Mouse (Mus musculus): ENCODE data around the gene Gps2. TPM values are rescaled to one million over a fixed set of nuclear protein-coding genes. Genes with fewer than 3 reads are reported as not detected.
"Not testable (repeated sequence)": the region's sequence is repeated elsewhere in the genome, so short reads cannot be mapped to it uniquely, and the experiment has no call there.

Gene Gps2
- polyA plus RNA-seq, 1 experiment from 2014 or later = 85.5 TPM

- not testable (repeated sequence) for H3K4me1 ChIP-seq; H3K27me3 ChIP-seq; H3K4me3 ChIP-seq; H3K9me3 ChIP-seq; H3K36me3 ChIP-seq; H3K27ac ChIP-seq; ATAC-seq (ENCODE audit: insufficient number of reproducible peaks, insufficient read depth, low FRiP score, low TSS enrichment, low read depth); H3K4me2 ChIP-seq; H3K9ac ChIP-seq
- WGBS = 73% methylated on average over 4 of the region's 4 CpGs
Observed at GRCm38 (mm10) chr11:69955618-69956017, 41.9 kb downstream of the Gps2 start.

DNA sequence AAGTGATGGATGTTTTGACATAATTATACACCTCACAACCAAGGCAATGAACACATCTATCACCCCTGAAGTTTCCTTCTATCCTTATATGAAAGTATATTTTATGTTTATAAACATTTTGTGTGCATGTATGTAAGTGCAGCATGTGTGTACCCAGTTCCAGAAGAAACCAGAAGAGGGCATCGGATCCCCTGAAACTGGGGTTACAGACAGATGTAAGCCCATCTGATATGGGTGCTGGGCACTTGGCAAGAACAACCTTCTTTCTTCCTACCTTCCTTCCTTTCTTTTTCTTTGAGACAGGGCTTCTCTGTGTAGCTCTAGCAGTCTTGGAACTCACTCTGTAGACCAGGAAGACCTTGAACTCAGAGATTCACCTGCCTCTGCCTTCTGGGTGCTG lies 42.5 kb downstream of the Gps2 start:
- Histone ChIP-seq H3K4me1 (no peaks in the 10 kb centered on the region), H3K27me3 (peaks cover 6% of the 10 kb centered on the region; the same call in 1 of the 2 replicates), H3K4me2 (no peak overlapping the region), H3K36me3 (no peaks in the 10 kb centered on the region), H3K4me3 (no peak overlapping the region), H3K9ac (no peak overlapping the region), H3K9me3 (no peaks in the 10 kb centered on the region), H3K27ac (no peak overlapping the region)
- ATAC-seq (ENCODE audit: insufficient number of reproducible peaks, insufficient read depth, low FRiP score, low TSS enrichment, low read depth) = no peak
- 83% methylated on average over 1 of the region's 1 CpGs for WGBS

DNA sequence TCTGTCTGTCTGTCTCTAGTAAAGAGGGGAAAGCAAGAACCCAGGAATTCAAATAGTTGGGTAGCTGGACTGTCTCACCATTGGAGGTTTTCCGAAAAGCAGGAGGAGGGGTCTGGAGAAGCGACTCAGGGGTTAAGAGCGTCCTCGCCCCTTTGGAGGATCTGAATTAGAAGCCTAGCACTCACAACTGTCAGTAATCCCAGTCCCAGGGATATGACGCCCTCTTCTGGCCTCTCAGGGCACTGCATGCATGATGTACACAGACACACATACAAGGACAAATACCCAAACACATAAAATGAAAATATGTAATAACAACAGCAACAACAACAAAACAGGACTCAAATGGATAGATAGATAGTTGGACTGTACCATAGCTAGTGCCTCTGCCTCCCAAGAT lies 46.9 kb downstream of the Gps2 start:
- peaks cover 49% of the 10 kb centered on the region for H3K27me3 ChIP-seq

GRCm38 (mm10) chr11:69961841-69962240 lies 48.2 kb downstream of the Gps2 start:
- 41% methylated on average over 5 of the region's 5 CpGs for WGBS
- H3K36me3 ChIP-seq = no peaks in the 10 kb centered on the region
- H3K4me1 ChIP-seq = peaks cover 16% of the 10 kb centered on the region
- H3K9me3 ChIP-seq = no peaks in the 10 kb centered on the region
- H3K27ac ChIP-seq = no peak overlapping the region
- H3K27me3 ChIP-seq = peaks cover 62% of the 10 kb centered on the region
- no peak overlapping the region for H3K4me3 ChIP-seq
- no peak for ATAC-seq (ENCODE audit: insufficient number of reproducible peaks, insufficient read depth, low FRiP score, low TSS enrichment, low read depth)
- no peak overlapping the region for H3K4me2 ChIP-seq
- no peak overlapping the region for H3K9ac ChIP-seq

More for the DNA sequence above, 46.9 kb downstream of the Gps2 start:
- Histone ChIP-seq H3K4me1 (peaks cover 5% of the 10 kb centered on the region; the same call in 1 of the 2 replicates), H3K27ac (no peak overlapping the region), H3K36me3 (no peaks in the 10 kb centered on the region), H3K9ac (no peak overlapping the region), H3K9me3 (no peaks in the 10 kb centered on the region), H3K4me3 (no peak overlapping the region), H3K4me2 (no peak overlapping the region)
- WGBS = 25% methylated on average over 5 of the region's 5 CpGs
- no peak for ATAC-seq (ENCODE audit: insufficient number of reproducible peaks, insufficient read depth, low FRiP score, low TSS enrichment, low read depth)

- H3K27me3 ChIP-seq = peaks cover 77% of the 10 kb centered on the region
- 0 out of 2 replicates have a peak within 1 kb of the TSS, but pooled peaks have one; percentile 67 for H3K9ac ChIP-seq
- WGBS = 6% methylated on average over 24 of the region's 24 CpGs
- peaks cover 18% of the 10 kb centered on the region for H3K4me1 ChIP-seq
- H3K4me3 ChIP-seq = peak within 1 kb of the TSS; percentile 42
- no peaks in the 10 kb centered on the region for H3K9me3 ChIP-seq
- H3K36me3 ChIP-seq = peaks cover 20% of the 10 kb centered on the region
- H3K4me2 ChIP-seq = peak within 1 kb of the TSS; percentile 59
- peak within 1 kb of the TSS; percentile 51; the same call in 1 of the 2 replicates for H3K27ac ChIP-seq
- 0 out of 2 replicates have a peak, but pooled peaks have one; percentile 16 for ATAC-seq (ENCODE audit: insufficient number of reproducible peaks, insufficient read depth, low FRiP score, low TSS enrichment, low read depth)
Observed at GRCm38 (mm10) chr11:69964650-69965270, 51.1 kb downstream of the Gps2 start, which contains the start of gene Cldn7. Gene Cldn7 (plus strand): TSS chr11:69964779.

DNA sequence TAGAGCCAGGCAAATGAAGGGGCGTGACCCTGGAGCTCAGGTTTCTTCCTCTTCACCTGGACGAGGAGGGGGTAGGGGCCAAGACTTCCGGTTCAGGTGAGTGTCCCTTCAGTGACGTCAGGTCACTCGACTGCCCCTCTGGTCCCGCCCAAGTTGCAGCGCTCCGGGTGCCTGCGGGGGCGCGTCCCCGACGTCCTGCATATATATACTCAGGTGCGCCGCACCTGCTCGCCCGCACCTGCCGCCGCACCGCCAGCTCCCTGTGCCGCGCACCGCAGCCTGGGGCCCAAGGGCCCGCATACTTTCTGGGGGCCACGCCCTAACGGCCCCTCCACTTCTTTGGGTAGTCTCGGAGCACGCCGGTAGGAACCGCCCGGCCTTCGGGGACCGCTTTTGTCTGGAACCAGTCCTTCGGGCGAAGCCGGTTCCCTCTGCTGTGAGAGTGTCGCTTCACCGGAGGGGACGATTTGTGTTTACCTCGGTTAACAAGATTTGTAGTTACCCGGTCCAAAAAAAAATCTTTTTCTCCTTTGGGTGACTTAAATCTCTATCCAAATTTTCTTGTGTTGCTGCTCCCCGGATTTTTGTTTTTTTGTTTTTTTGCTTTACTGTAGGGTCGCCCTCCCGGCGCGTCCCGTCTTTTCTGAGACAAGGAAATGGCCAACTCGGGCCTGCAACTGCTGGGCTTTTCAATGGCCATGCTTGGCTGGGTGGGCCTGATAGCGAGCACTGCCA lies 51.8 kb downstream of the Gps2 start:
- H3K27ac ChIP-seq = peak overlapping the region; percentile 51; the same call in 1 of the 2 replicates
- WGBS = 2% methylated on average over 49 of the region's 49 CpGs
- peak overlapping the region; percentile 67 for H3K9ac ChIP-seq

More for the DNA sequence above, 51.8 kb downstream of the Gps2 start:
- H3K4me3 ChIP-seq = peak overlapping the region; percentile 42
- H3K36me3 ChIP-seq = peaks cover 27% of the 10 kb centered on the region
- H3K4me1 ChIP-seq = peaks cover 18% of the 10 kb centered on the region
- no peaks in the 10 kb centered on the region for H3K9me3 ChIP-seq
- peak overlapping the region; percentile 59 for H3K4me2 ChIP-seq
- H3K27me3 ChIP-seq = peaks cover 77% of the 10 kb centered on the region
- ATAC-seq (ENCODE audit: insufficient number of reproducible peaks, insufficient read depth, low FRiP score, low TSS enrichment, low read depth) = no peak

Small RNA genes within 50 kb of the gene (microRNA-seq; reads per million reads assigned to microRNA genes)
- gene Mir6924 = not detected

Other genes with a start within 250 kb of the Gps2 start
- 11.4 and 11.9 TPM in 2 replicates for gene Cd68, start 247.7 kb upstream of the Gps2 start, polyA plus RNA-seq (2015; fragmentation: Nextera tagmentation; extraction: Ambion mirVana)
- gene Eif4a1, start 241.5 kb upstream of the Gps2 start, polyA plus RNA-seq (2015; fragmentation: Nextera tagmentation; extraction: Ambion mirVana) = 514 and 625 TPM in 2 replicates
- gene Senp3, start 231.8 kb upstream of the Gps2 start, polyA plus RNA-seq (2015; fragmentation: Nextera tagmentation; extraction: Ambion mirVana) = 119 and 122 TPM in 2 replicates
- gene Tnfsf13, start 228.1 kb upstream of the Gps2 start, polyA plus RNA-seq (2015; fragmentation: Nextera tagmentation; extraction: Ambion mirVana) = 0.21 and 0.39 TPM in 2 replicates
- gene Tnfsf12, start 218.0 kb upstream of the Gps2 start, polyA plus RNA-seq (2015; fragmentation: Nextera tagmentation; extraction: Ambion mirVana) = 5.7 and 6.4 TPM in 2 replicates
- 2.8 and 3.8 TPM in 2 replicates for gene Tnfsfm13, start 217.8 kb upstream of the Gps2 start, polyA plus RNA-seq (2015; fragmentation: Nextera tagmentation; extraction: Ambion mirVana)
- 27.3 and 31.3 TPM in 2 replicates for gene Polr2a, start 155.3 kb upstream of the Gps2 start, polyA plus RNA-seq (2015; fragmentation: Nextera tagmentation; extraction: Ambion mirVana)
- not detected in 2 replicates for gene Slc35g3, start 151.9 kb upstream of the Gps2 start, polyA plus RNA-seq (2015; fragmentation: Nextera tagmentation; extraction: Ambion mirVana)
- 3.5 and 4.8 TPM in 2 replicates for gene Zbtb4, start 148.0 kb upstream of the Gps2 start, polyA plus RNA-seq (2015; fragmentation: Nextera tagmentation; extraction: Ambion mirVana)
- 5.4 and 5.7 TPM in 2 replicates for gene Chrnb1, start 117.9 kb upstream of the Gps2 start, polyA plus RNA-seq (2015; fragmentation: Nextera tagmentation; extraction: Ambion mirVana)
- gene Fgf11, start 112.0 kb upstream of the Gps2 start, polyA plus RNA-seq (2015; fragmentation: Nextera tagmentation; extraction: Ambion mirVana) = 3.6 TPM in 2 replicates
- 4.0 and 4.7 TPM in 2 replicates for gene Tmem102, start 108.3 kb upstream of the Gps2 start, polyA plus RNA-seq (2015; fragmentation: Nextera tagmentation; extraction: Ambion mirVana)
- gene Gm39566, start 98.6 kb upstream of the Gps2 start, polyA plus RNA-seq (2015; fragmentation: Nextera tagmentation; extraction: Ambion mirVana) = not detected in 2 replicates
- gene Spem2, start 95.4 kb upstream of the Gps2 start, polyA plus RNA-seq (2015; fragmentation: Nextera tagmentation; extraction: Ambion mirVana) = not detected in 2 replicates
- gene Spem1, start 91.7 kb upstream of the Gps2 start, polyA plus RNA-seq (2015; fragmentation: Nextera tagmentation; extraction: Ambion mirVana) = 0.26 TPM in 1 of 2 replicates, not detected in the other
- 14.1 and 15.2 TPM in 2 replicates for gene Nlgn2, start 76.1 kb upstream of the Gps2 start, polyA plus RNA-seq (2015; fragmentation: Nextera tagmentation; extraction: Ambion mirVana)
- gene Tmem256, start 75.4 kb upstream of the Gps2 start, polyA plus RNA-seq (2015; fragmentation: Nextera tagmentation; extraction: Ambion mirVana) = 358 and 423 TPM in 2 replicates
- 145 and 154 TPM in 2 replicates for gene Plscr3, start 67.5 kb upstream of the Gps2 start, polyA plus RNA-seq (2015; fragmentation: Nextera tagmentation; extraction: Ambion mirVana)
- gene Tnk1, start 55.2 kb upstream of the Gps2 start, polyA plus RNA-seq (2015; fragmentation: Nextera tagmentation; extraction: Ambion mirVana) = 4.9 and 5.3 TPM in 2 replicates
- not detected in 2 replicates for gene Tmem95, start 35.9 kb upstream of the Gps2 start, polyA plus RNA-seq (2015; fragmentation: Nextera tagmentation; extraction: Ambion mirVana)
- 3.8 and 4.4 TPM in 2 replicates for gene Kctd11, start 32.5 kb upstream of the Gps2 start, polyA plus RNA-seq (2015; fragmentation: Nextera tagmentation; extraction: Ambion mirVana)
- 0.74 and 1.6 TPM in 2 replicates for gene Acap1, start 18.3 kb upstream of the Gps2 start, polyA plus RNA-seq (2015; fragmentation: Nextera tagmentation; extraction: Ambion mirVana)
- gene 2810408A11Rik, start 12.9 kb upstream of the Gps2 start, polyA plus RNA-seq (2015; fragmentation: Nextera tagmentation; extraction: Ambion mirVana) = 14.8 and 15.6 TPM in 2 replicates
- 12.3 and 12.6 TPM in 2 replicates for gene Neurl4, start 12.8 kb upstream of the Gps2 start, polyA plus RNA-seq (2015; fragmentation: Nextera tagmentation; extraction: Ambion mirVana)
- gene Eif5a, start 8.1 kb downstream of the Gps2 start, polyA plus RNA-seq (2015; fragmentation: Nextera tagmentation; extraction: Ambion mirVana) = 1,558 and 1,689 TPM in 2 replicates
- gene Ybx2, start 21.9 kb downstream of the Gps2 start, polyA plus RNA-seq (2015; fragmentation: Nextera tagmentation; extraction: Ambion mirVana) = 7.5 and 10.2 TPM in 2 replicates
- 33.3 and 33.5 TPM in 2 replicates for gene Slc2a4, start 34.3 kb downstream of the Gps2 start, polyA plus RNA-seq (2015; fragmentation: Nextera tagmentation; extraction: Ambion mirVana)
- gene Cldn7, start 50.9 kb downstream of the Gps2 start, polyA plus RNA-seq (2015; fragmentation: Nextera tagmentation; extraction: Ambion mirVana) = 30.3 and 34.9 TPM in 2 replicates
- gene Ctdnep1, start 67.3 kb downstream of the Gps2 start, polyA plus RNA-seq (2015; fragmentation: Nextera tagmentation; extraction: Ambion mirVana) = 30.0 and 30.9 TPM in 2 replicates
- gene Elp5, start 68.6 kb downstream of the Gps2 start, polyA plus RNA-seq (2015; fragmentation: Nextera tagmentation; extraction: Ambion mirVana) = 125 and 127 TPM in 2 replicates
- gene Gabarap, start 77.3 kb downstream of the Gps2 start, polyA plus RNA-seq (2015; fragmentation: Nextera tagmentation; extraction: Ambion mirVana) = 511 and 542 TPM in 2 replicates
- gene Phf23, start 81.9 kb downstream of the Gps2 start, polyA plus RNA-seq (2015; fragmentation: Nextera tagmentation; extraction: Ambion mirVana) = 87.8 and 93.3 TPM in 2 replicates
- gene Dvl2, start 86.7 kb downstream of the Gps2 start, polyA plus RNA-seq (2015; fragmentation: Nextera tagmentation; extraction: Ambion mirVana) = 55.0 and 56.8 TPM in 2 replicates
- 78.2 and 82.3 TPM in 2 replicates for gene Acadvl, start 101.5 kb downstream of the Gps2 start, polyA plus RNA-seq (2015; fragmentation: Nextera tagmentation; extraction: Ambion mirVana)
- gene Dlg4, start 103.1 kb downstream of the Gps2 start, polyA plus RNA-seq (2015; fragmentation: Nextera tagmentation; extraction: Ambion mirVana) = 13.1 and 13.5 TPM in 2 replicates
- 0.24 and 0.47 TPM in 2 replicates for gene Asgr1, start 140.2 kb downstream of the Gps2 start, polyA plus RNA-seq (2015; fragmentation: Nextera tagmentation; extraction: Ambion mirVana)
- gene Asgr2, start 178.8 kb downstream of the Gps2 start, polyA plus RNA-seq (2015; fragmentation: Nextera tagmentation; extraction: Ambion mirVana) = not detected in 2 replicates
- 0.25 and 0.50 TPM in 2 replicates for gene Mgl2, start 216.4 kb downstream of the Gps2 start, polyA plus RNA-seq (2015; fragmentation: Nextera tagmentation; extraction: Ambion mirVana)
- 1.3 TPM in 2 replicates for gene Clec10a, start 242.3 kb downstream of the Gps2 start, polyA plus RNA-seq (2015; fragmentation: Nextera tagmentation; extraction: Ambion mirVana)